Mouse (Mus musculus): ENCODE results near the gene Tk2.

Tk2 gene

DNA sequence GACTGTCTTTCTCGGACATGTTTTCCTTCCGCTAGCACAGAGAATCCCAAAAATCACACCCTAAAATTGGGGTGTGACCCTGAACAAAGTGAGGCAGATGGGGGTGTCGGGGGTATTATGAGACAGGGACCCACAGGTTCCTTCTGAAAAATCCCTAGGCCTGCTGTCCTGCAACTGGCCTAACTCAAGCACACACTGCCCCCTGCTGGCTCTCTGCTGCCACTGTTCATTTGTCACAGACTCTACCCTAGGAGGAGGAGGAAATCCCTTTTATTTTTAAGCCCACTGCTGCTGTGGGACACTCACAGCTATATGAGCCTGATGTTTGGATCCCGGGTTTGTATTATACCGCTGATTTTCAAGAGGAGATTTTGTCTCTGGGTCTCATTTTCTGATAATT, 28.6 kb downstream of the Tk2 start:
- DNase-seq (ENCODE audit: low spot score in 2 of 2), result peak; percentile 31 to 74

DNA sequence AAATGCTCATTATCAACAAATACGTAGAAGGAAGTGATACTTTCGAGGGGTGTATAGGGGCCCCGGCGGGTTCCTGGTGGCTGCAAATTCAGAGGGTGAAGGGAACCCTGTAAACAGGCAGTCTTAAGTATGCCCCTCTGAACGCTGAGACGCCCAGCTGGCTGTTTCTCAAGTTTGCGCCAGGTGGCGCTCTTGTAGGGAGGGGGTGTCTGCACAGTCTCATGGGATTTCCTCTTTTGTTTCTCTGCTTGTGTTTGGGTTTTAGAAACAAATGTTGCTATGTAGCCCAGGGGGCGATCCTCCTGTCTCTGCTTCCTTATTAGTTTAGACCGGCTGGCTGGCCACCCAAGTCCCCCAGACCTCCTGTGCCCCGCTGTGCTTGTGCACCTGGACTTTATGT, 29.3 kb downstream of the Tk2 start:
- peak; percentile 49 to 72 for DNase-seq (ENCODE audit: low spot score in 2 of 2)

DNA sequence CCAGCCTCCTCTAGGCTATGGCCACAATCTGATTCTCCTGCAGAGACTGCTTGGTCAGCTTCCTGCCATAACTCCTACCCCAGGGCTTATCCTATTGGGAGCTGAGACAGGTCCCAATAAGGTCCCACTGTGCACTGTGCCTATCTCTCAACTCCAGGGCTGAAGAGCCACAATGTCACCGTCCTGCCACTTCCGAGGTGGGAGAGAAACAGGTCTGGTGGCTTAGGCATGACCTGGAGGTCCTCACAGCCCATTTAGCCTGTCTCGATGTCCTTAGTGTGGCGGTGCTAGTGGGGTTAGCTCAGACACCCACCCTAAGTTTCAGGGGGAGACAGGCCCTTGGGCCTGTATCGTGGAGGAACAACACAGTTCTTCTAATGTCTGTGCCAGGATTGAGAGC, 30.8 kb downstream of the Tk2 start:
- DNase-seq (ENCODE audit: low spot score in 2 of 2), result no peak

DNA sequence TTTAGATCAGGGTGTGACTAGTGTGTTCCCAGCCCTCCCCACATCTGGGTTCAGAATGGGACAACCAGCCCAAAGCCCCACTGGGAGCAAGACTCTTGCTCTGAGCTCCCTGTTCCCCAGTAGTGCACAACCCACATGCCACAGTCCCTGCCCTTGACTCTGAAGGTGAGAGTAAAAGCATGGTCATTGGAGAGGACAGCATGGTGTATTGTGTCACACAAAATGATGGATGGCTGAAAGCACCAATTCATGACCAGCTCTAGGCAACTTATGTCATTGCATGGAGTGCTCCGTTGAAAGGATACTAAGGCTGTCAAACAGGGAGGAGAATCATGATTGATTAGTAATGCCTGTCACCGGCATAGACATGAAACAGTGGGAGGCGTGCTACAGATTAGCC, 43.1 kb downstream of the Tk2 start:
- DNase-seq (ENCODE audit: low spot score in 2 of 2), result no peak

DNA sequence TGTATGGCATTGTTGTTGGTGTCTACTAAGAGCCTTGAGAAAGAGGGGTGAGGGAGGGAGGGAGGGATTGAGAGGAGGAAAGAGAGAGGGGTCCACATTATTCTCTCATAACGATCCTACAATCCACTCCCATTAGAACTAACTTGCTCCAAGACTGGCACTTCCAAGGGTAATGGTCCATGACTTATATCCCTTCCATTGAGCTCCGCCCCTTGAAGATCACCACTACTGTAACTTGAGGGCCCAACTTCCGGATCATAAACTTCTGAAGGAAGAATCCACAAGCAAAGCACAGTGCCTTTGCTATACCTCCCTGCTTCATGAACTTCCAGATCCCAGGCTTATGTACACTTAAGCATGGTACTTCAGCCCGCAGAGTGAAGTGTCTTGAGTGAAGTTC, 46.0 kb downstream of the Tk2 start:
- no peak for DNase-seq (ENCODE audit: low spot score in 2 of 2)

DNA sequence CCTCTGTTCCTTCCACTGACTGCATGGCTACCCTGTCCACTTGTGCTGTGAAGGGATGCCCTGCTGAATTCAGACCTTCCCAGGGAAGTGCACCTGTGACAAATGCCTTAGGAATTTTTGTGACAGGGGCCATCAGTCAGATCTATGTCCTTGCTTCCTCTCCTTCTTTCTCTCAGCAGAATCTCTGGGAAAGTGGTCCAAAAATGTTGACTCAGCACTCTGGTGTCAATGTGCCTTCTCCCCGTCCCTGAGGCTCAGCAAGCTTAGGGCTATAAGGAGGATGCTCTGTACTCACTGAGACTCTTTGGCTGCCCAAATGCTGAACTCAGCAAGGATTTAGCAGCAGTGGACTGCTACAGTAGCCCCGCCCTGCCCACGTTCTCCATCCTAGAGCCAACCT, 46.7 kb downstream of the Tk2 start:
- no peak for DNase-seq (ENCODE audit: low spot score in 2 of 2)

DNA sequence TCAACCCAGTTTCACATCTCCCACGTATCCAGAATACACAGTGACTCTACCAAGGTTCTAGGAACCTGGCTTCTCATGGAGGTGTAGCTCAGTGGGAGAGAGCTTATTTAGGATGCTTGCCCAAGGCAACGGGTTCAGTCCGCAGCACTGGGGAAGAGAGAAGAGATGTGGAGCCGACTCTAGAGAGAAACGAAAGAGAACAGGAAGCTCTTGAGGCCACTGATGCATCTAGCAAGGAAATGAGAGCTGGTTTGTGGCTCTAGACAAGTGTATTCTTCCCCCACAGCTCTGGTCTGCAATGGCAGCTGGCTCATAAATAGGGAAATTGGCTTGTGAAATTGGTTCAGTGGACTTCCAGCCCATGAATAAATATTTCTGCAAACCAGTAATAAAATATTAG, 48.6 kb downstream of the Tk2 start:
- no peak for DNase-seq (ENCODE audit: low spot score in 2 of 2)

DNA sequence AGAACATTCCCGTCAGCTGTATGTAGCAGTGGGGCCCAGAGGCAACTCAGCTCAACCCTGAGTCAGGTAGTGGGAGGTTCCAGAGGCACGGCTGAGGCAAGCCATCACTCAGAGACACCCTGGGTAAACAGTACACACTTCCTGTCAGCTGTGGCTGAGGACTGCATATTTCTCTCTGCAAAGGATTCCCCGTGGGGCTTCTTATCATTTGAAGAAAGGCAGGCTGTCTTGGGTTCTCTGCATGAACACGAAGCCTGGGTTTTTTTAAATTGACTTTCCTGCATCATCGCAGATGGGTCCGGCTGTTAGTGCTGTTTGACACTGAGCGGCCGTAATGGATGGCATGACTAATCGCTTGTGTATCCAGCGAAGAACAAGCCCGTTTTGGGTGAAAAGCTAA, 56.9 kb downstream of the Tk2 start:
- DNase-seq (ENCODE audit: low spot score in 2 of 2), result peak; percentile 44 to 56

DNA sequence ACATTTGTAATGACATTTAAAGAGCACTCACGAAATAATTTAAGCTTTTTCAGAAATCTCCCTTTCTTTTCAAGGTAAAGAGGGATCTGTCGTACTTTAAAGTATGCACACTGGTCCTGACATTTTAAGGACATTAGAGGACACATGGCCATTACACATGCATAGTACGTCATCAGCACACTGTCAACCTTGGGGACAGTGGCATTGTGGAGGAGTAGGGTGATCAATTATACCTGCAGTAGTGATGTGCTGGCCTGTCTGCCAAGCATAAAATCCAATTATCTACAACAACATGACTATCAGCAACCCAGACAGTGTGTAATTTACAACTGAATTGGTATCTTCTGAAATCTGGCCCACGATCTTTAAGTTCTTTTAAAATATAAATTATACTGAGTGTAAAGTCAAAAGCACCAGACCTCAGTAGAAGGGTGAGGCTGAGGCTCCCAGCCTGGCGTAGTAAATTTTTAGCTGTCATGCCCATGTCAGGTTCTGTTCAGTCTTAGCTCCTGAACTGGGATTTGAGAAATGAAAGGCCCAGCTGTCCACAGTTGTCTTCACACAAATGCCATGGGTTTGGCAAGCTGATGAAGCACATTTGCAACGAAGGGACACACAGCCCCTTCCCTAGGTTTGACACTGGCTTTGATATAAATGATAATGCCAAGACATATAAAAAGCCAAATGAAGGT, 57.4 kb downstream of the Tk2 start:
- DNase-seq (ENCODE audit: low spot score in 2 of 2), result no peak

DNA sequence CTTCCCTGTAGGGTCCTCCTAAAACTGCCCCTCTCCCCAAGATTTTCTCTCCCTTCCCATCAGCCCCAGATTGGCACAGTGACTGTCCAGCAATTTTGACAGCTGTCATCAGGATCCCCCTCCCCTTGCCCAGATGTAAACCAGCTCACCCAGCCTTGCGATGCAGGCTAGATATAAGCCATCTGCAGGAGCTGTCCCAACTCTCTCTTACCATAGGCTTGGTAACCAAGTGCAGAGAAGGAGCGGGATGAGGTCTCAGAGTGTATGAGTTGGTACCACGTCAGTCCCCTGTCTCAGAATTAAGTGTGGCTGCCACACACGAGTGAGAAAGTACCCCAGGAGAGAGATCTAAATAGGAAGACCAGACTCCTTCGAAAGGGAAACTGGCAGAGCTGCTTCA, 59.9 kb downstream of the Tk2 start:
- no peak for DNase-seq (ENCODE audit: low spot score in 2 of 2)

DNA sequence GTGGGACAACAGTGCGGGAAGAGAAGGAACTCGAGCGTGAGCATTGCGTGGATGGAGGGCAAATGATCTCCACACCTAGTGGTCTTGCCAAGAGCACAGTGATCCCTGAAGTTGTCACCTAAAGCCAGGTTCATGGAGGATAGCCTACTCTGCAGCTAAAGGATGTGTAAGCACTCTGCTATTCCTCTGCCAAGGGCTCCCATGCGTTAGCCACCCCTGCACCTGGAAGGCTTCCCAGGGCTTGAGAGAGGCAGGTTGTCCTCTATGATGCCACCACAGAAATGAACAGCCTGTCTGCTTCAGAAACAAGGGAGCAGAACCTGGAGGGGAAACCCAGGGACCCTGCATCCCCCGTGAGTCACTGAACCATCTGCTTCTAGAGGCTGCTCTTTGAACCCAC, 60.7 kb downstream of the Tk2 start:
- no peak for DNase-seq (ENCODE audit: low spot score in 2 of 2)

DNA sequence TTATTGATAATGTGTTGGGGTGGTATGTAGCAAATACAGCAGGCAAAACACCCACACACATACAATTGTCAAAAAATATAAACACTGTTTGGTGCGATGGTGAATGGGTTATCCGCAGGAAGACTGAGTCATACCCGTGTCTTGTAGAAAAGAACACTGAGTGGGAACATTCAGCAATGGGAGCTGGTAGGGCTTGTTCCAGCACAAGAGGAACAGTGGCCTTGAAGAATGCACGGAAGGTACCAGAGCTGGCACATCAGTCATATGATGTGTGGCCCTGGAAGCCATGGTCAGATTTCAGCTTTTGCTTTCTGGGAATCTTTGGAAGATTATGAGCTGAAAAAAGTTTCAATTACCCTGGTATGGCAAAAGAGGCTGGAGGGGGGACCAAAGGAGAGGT, 61.5 kb downstream of the Tk2 start:
- no peak for DNase-seq (ENCODE audit: low spot score in 2 of 2)

DNA sequence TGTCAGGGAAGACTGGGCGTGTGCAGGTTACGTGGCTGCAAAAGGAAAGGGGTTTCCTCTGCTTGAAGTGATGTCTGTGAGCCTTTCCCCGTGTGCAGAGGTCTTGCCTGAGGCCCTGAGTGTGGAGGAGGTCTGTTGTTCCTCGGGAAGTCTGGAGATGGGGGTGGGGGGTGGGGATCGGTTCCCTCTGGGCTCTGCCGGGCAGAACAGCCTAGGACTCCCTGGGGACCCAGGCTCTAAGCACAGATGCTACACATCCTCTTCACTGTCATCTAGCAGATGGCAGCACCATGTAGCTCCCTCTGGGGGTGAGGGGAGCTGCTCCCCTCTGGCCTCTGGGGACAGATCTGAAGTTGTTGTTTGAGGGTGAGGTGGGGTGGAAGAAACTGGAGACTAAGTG, 63.5 kb downstream of the Tk2 start:
- no peak for DNase-seq (ENCODE audit: low spot score in 2 of 2)

DNA sequence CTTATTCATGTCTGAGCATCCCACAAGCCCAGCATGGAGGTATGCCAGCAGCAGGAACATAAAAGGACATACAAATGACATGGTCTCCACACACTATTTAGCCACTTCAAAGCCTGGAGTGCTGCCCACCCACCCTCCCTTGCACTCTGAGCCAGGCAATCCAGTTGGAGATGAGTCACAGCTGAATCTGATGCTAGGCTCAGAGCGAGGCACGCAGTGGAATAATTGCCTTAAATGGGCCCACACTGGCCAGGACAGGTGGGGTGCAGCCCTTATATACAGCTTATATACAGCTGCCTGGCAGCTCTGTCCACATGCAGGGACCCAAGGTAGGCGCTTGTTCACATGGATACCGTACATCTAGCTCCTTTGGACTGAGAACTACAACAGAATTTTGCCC, 71.3 kb downstream of the Tk2 start:
- no peak for DNase-seq (ENCODE audit: low spot score in 2 of 2)
